In genomic region chr15:94494445-94494844, GRCm38 (mm10) we compare ENCODE assay signal across 23 mouse cellular contexts. TPM values are rescaled to one million over a fixed set of nuclear protein-coding genes. Genes with fewer than 3 reads are reported as not detected.
DNase-seq lines count a peak whose midpoint lies in the region; ATAC-seq and TF ChIP-seq lines count a peak whose summit lies in the region.
"Had no signal": no experiment of that assay in that cellular context is flagged by ENCODE, and none has a peak within 500 bp of the region (broad histone marks: within the 10 kb centered on the region; RNA-seq: fewer than 3 reads in every experiment).

No protein-coding gene starts in this region.

- H3K9me3 ChIP-seq in intestine, postnatal 0 days (ENCODE audit: control insufficient read depth) = no peaks in the 10 kb centered on the region
- no peaks in the 10 kb centered on the region for H3K9me3 ChIP-seq in intestine, embryonic 15.5 days
- H3K9me3 ChIP-seq: embryonic facial prominence, embryonic 13.5 days; hindbrain, embryonic 13.5 days; limb, embryonic 15.5 days had no signal

- H3K4me2 ChIP-seq in intestine, postnatal 0 days (replicated peaks; ENCODE audit: low read depth) = no peak overlapping the region
- no peak overlapping the region for H3K4me2 ChIP-seq in intestine, embryonic 15.5 days (replicated peaks)
- H3K4me2 ChIP-seq: embryonic facial prominence, embryonic 13.5 days; heart, embryonic 11.5 days; hindbrain, embryonic 13.5 days; limb, embryonic 15.5 days; midbrain, embryonic 11.5 days had no signal

- H3K4me1 ChIP-seq in intestine, postnatal 0 days (replicated peaks; ENCODE audit: control insufficient read depth, insufficient read depth, low read length) = no peaks in the 10 kb centered on the region
- no peaks in the 10 kb centered on the region for H3K4me1 ChIP-seq in intestine, embryonic 15.5 days (replicated peaks)
- H3K4me1 ChIP-seq: limb, embryonic 15.5 days had no signal

- no peaks in the 10 kb centered on the region for H3K27me3 ChIP-seq in intestine, postnatal 0 days (replicated peaks; ENCODE audit: control insufficient read depth, insufficient read depth, low read length)
- H3K27me3 ChIP-seq in intestine, embryonic 15.5 days (replicated peaks) = no peaks in the 10 kb centered on the region
- H3K27me3 ChIP-seq: embryonic facial prominence, embryonic 13.5 days; hindbrain, embryonic 13.5 days; limb, embryonic 15.5 days had no signal

- intact Hi-C loops in gastrocnemius, postnatal 36 days (cut with DNase I) = no loop called here

- no peak for ATAC-seq in intestine, postnatal 0 days
- ATAC-seq in intestine, embryonic 15.5 days = no peak
- ATAC-seq: forebrain, embryonic 14.5 days had no signal

- 98% methylated on average over 1 of the region's 1 CpGs for WGBS in intestine, postnatal 0 days
- WGBS in intestine, embryonic 15.5 days = 92% methylated on average over 1 of the region's 1 CpGs

- H3K36me3 ChIP-seq in intestine, postnatal 0 days (ENCODE audit: control insufficient read depth, insufficient read depth) = no peaks in the 10 kb centered on the region
- no peaks in the 10 kb centered on the region for H3K36me3 ChIP-seq in intestine, embryonic 15.5 days
- H3K36me3 ChIP-seq: embryonic facial prominence, embryonic 13.5 days; hindbrain, embryonic 13.5 days; limb, embryonic 15.5 days had no signal

- H3K9ac ChIP-seq in intestine, postnatal 0 days (ENCODE audit: low read depth, low read length) = no peak overlapping the region
- H3K9ac ChIP-seq in intestine, embryonic 15.5 days = no peak overlapping the region
- H3K9ac ChIP-seq: embryonic facial prominence, embryonic 13.5 days; hindbrain, embryonic 13.5 days; limb, embryonic 15.5 days had no signal

- no peak overlapping the region for H3K4me3 ChIP-seq in intestine, postnatal 0 days (ENCODE audit: low read depth, low read length)
- H3K4me3 ChIP-seq in intestine, embryonic 15.5 days (replicated peaks) = no peak overlapping the region
- H3K4me3 ChIP-seq: embryonic facial prominence, embryonic 13.5 days; hindbrain, embryonic 13.5 days; limb, embryonic 15.5 days had no signal

- no peak overlapping the region for H3K27ac ChIP-seq in intestine, postnatal 0 days (ENCODE audit: low read depth, low read length)
- H3K27ac ChIP-seq in intestine, embryonic 15.5 days = no peak overlapping the region
- H3K27ac ChIP-seq: embryonic facial prominence, embryonic 13.5 days; hindbrain, embryonic 13.5 days; limb, embryonic 15.5 days had no signal

- peak; percentile 10 for DNase-seq in thymus, postnatal 4 days
- DNase-seq in thymus, postnatal 25 days = no peak
- peak; percentile 33 for DNase-seq in R1 (ENCODE audit: low read depth, low spot score)
- no peak for DNase-seq in testis, postnatal 10 days (ENCODE audit: low spot score)
- no peak for DNase-seq in gastrocnemius, postnatal 36 days
- DNase-seq: adrenal gland, postnatal 14 days; cerebellum, adult 11-12 months; heart, postnatal 14 days; kidney, adult 11 months; layer of hippocampus, postnatal 36 days; lung, adult 2 months; lung, postnatal 4 days; thymus, adult 18-20 months had no signal

- peak; percentile 38 for TF ChIP-seq CTCF in intestine, postnatal 0 days (IDR thresholded peaks at IDR 0.05; ENCODE audit: low read depth)

RNA-seq across cellular contexts. Expression of gene Adamts20, which starts 29.2 kb away (rescaled TPM):
- polyA plus RNA-seq in intestine, postnatal 0 days (2015; fragmentation: Nextera tagmentation; extraction: Ambion mirVana) = 0.47 and 0.50 TPM in 2 replicates
- polyA plus RNA-seq in intestine, embryonic 15.5 days (2015; fragmentation: Nextera tagmentation; extraction: Ambion mirVana) = 2.2 and 2.5 TPM in 2 replicates
- 1 to 10 TPM; 6.4 to 6.8 TPM for total RNA-seq in gastrocnemius, postnatal 36 days (2021)
- total RNA-seq: monocyte, adult 5-6 weeks had no signal
- polyA plus RNA-seq: small intestine, adult 2 months had no signal

RNA-seq across cellular contexts. Expression of gene Pus7l, which starts 48.9 kb away (rescaled TPM):
- 2.7 and 2.8 TPM in 2 replicates for polyA plus RNA-seq in intestine, postnatal 0 days (2015; fragmentation: Nextera tagmentation; extraction: Ambion mirVana)
- 8.4 and 9.8 TPM in 2 replicates for polyA plus RNA-seq in intestine, embryonic 15.5 days (2015; fragmentation: Nextera tagmentation; extraction: Ambion mirVana)
- 1 to 10 TPM in 1 of 2 experiments, under 1 TPM in 1; 0.86 to 2.3 TPM for total RNA-seq in gastrocnemius, postnatal 36 days (2021)

RNA-seq across cellular contexts. Expression of gene Irak4, which starts 49.0 kb away (rescaled TPM):
- polyA plus RNA-seq in intestine, postnatal 0 days (2015; fragmentation: Nextera tagmentation; extraction: Ambion mirVana) = 16.1 and 18.8 TPM in 2 replicates
- polyA plus RNA-seq in intestine, embryonic 15.5 days (2015; fragmentation: Nextera tagmentation; extraction: Ambion mirVana) = 14.8 and 16.3 TPM in 2 replicates
- total RNA-seq in gastrocnemius, postnatal 36 days (2021) = 1 to 10 TPM; 2.5 to 2.8 TPM

Comparison
In these comparisons a context has a peak if more than half of its experiments do, and no peak if none do; other contexts are left out.
1. DNase-seq: peak in thymus, postnatal 4 days (single experiment) and R1 (single experiment); none in thymus, postnatal 25 days (single experiment), testis, postnatal 10 days (single experiment) and gastrocnemius, postnatal 36 days (0 of 2).